Mouse (Mus musculus) spleen, postnatal 10 days (tissue): ENCODE measurements around the gene Zfp120.
"Not testable (repeated sequence)": the region's sequence is repeated elsewhere in the genome, so short reads cannot be mapped to it uniquely, and the experiment has no call there.

Experiments
- DNase-seq, 2 experiments: peaks; one replicate each; pipeline ENCODE4 v3.0.0; 2021 to 2022; ENCODE audit warnings: low spot score in 2 of 2

The Zfp120 gene

DNA sequence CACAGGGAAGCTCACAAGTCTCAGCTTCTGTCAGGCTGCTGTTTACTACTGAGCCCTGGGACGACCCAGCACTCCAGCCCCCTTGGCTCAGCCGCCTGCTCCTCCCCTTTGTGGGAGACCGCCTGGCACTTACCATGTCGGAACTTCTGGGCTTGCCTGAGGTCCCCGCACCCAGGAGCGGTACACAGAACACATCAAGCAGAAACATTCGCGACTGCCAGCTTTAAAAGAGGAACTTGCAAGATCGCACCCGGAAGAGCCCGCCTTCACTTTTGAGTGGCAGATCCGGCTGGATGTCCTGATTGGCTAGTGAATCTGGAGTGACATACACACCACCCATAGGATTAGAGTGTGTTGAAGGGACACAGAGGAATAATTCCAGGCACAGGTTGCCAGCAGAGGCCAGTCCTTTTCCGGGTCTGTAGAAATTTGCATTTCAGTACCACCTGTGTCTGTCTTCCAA is at the start of gene Zfp120:
Gene Zfp120, minus strand, starts transcription at position 274 of the 463 bp plus-strand sequence.
- DNase-seq: peak; percentile 60 to 81

DNA sequence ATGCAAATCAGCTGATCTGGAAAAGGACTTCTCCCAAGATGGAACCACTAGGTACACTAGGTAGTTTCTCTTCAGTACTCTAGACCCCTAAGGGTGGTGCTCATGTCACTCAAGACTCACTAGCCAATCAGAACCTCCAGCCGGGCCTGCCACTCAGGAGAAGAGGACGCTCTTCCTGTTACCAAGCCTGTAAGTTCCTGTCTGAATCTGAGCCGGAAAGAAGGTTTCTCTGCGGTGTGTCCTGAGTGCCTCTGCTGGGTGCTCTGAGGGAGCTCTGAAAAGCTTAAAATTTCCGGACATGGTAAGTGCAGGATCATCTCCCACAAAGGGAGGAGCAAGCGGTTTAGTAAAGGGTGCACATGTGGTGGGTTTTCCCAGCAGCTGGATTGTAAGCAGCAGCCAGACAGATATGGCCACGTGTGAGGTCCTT is 45.1 kb upstream of the Zfp120 start, which contains the start of gene Gm14139:
Gene Gm14139, plus strand, starts transcription at position 186 of the 430 bp plus-strand sequence.
- DNase-seq: not testable (repeated sequence)

DNA sequence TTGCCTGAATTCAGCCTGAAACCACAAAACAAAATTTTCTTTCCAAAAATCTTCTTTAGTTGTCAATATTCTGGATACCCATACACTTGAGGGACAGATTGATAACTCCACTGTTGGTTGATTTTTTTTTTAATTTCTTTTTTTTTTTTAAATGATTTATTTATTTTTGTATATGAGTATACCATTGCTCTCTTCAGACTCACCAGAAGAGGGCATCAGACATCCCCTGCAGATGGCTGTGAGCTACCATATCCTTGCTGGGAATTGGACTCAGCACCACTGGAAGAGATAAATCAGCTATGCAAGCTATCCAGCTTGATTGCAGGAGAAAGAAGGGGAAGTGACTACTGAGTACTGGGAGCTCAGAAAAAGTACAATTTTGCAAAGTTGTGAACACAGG is 44.5 kb upstream of the Zfp120 start:
- not testable (repeated sequence) for DNase-seq

DNA sequence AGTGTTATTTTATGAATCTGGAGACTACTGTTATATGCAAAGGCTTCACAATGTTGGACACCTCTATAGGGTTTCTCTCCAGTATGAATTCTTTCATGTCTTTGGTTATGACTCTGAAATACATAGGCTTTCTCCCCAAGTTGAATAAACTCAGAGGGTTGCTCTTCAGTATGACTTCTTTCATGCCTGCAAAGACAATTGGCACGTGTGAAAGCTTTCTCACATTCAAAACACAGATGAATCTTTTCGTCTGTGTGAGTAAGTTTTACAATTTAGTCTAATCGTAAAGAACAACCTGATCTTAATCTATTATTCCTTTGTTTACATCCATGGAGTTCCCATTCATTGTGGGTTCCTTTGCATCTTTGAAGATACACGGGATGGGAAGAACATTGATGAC is 43.1 kb upstream of the Zfp120 start, which contains the start of gene Gm10770:
Gene Gm10770, minus strand, starts transcription at position 101 of the 400 bp plus-strand sequence.
- DNase-seq: not testable (repeated sequence)

DNA sequence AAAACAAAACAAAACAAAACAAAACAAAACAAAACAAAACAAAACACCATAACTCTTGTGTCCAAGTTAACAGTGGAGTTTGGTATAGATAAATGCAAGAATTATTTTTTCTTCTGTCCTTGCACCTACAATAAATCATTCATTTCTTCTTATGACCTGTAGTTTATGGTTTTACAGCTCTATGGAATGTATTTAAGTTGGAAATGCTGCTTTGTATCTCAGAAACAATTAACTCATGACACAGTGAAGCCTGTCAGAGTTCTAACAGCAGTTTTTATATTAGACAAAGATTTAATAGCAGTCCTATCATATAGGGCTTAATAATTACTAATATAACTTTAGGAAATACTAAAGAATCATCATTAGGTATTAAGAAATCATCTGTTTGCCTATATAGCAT is 37.3 kb upstream of the Zfp120 start:
- DNase-seq: no peak

DNA sequence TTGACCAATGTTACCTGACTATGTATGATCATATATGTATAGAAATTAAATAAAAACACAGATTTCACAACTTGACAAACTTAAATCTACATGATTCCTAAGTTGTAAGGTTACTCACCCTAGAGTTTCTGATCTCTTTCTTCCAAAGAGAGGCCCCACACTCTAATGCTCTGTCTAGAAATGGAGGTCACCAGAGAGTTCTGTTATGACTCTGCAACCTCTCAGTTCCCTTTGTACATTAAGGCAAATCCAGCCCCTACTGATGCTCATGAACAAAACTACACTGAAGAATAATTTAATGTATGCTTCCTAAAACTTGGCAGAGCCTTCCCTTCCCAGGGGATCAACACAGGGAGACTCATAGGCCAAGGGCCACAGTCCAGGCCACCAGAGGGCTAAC is 30.2 kb upstream of the Zfp120 start:
- DNase-seq: no peak

DNA sequence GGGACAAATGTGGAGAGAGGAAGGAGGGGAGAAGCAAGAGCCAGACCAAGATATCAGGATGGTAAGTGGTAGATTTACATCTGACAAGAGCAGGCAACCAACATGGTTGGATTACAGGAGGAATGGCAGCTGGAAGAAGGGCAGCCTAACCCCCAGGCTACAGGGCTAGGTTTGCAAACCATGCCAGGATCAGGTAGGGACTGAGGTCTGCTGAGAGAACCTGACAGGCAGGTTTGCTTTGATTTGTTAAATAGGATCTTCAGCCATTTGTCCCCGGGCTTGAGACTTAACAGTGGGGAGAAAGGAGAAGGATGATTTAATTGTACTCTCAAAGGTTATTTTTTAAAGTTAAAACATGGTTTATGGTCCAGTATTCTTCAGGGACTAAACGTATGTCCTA is 3.7 kb downstream of the Zfp120 start:
- no peak for DNase-seq

DNA sequence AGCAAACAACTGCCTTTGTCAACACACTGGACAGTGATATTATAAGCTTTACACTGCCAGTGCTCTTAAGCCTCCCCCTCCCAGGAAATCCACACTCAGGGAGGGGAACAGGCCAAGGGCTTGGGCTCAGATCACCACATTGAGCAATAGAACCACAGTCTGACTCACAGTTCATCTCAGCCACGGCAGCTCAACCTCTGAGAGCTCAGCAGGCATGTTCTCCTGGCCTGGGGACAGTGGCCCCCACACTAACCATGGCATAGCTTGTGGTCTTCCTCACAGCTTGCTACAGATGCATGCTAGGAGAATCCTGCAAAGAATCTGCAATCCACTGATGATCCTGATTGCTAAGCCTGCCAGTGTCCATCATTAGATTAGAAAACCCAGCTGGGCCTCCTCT is 4.5 kb downstream of the Zfp120 start:
- DNase-seq: not testable (repeated sequence)

DNA sequence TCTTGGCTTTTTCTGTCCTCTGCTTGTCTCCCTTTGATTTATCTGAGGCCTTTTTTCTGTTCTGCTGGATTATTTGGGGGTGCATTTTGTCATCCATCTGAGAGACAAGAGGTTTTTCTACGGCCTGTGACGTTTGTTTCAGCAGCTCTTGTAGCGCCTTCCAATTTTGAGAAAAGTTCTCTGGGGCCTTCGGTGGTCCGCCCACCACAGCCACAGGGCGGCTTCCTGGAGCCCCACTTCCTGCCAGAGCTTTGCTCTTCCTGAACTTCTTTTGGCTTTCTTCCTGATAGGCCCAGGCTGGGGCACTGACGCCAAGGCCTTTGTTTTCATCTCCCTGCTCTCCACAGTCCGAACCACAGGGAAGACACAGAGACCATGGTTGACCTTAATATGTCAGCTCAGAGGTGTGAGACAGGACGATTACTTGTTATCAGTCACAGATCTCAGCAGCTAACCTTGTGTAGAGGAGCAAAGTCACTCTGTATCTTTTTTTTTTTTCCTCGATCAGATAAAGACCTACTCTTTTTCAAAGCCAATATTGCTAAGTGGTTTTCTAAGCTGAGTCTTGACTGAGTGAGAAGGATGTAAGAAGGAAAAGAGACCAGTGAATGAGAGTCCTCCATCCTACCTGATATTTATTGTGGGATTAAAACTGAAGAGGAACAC is 25.1 kb downstream of the Zfp120 start:
- DNase-seq: no peak

DNA sequence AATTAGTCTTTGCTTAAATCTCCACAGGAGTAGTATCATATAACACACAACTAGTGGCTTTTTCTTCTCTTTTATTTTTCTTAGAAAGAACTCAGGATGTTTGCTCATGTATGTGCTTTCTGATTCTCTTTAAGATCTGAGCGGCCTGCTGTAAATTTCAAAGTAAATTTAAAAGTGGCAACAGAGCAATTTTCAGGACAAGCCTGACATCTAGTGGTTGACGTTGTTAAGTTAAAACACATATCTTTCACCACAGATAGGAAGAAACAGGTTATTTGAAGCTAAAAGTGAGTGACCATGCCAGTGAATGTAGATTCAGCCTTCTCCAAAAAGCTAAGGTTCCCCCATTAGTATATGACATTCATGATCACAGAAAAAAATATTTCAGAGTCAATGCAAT is 36.9 kb downstream of the Zfp120 start:
- DNase-seq: not testable (repeated sequence)
